In the genomic region with DNA sequence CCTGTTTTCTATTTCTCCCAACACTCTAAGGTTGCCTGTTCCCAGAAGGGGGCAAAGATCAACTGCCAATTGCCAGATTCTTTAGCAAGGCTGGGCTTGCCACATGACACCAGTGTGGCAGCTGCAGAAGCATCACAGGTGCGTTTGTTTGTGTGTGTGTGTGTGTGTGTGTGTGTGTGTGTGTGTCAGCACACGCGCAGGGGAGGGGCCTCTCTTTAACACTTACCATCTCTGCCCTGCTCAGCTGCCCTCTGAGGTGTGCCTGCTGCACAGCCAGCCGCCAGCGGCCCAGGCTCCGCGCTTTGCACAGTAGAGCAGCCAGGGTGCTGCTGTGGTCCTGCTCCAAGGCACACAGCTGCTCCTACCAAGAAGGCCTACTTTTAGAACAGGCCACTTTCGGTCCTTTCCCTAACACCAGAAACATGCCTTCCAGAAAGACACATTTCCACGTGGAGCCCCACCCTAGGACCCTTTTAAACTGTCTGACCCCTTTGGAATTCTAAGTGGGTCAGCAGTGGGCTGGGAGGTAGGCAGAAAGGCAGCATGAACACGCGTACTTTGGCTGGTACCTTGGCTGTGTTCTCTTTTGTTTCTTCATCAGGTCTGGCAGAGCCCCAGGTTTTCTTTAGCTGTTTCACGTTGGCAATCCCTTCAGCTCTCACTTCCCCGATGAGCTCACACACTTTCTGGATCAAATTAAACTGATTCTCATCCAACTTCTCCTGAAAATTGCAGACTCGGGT, we compare ENCODE assay signal across 8 mouse cellular contexts. TPM values are rescaled to one million over a fixed set of nuclear protein-coding genes. Genes with fewer than 3 reads are reported as not detected.
DNase-seq lines count a peak whose midpoint lies in the region; ATAC-seq lines count a peak whose summit lies in the region.

No protein-coding gene starts in this region.

- 52% methylated on average over 14 of the region's 14 CpGs for WGBS in heart, embryonic 11.5 days (ENCODE audit: insufficient replicate concordance)
- 59% methylated on average over 14 of the region's 14 CpGs for WGBS in neural tube, embryonic 15.5 days

- no peak overlapping the region for H3K27ac ChIP-seq in heart, embryonic 11.5 days (ENCODE audit: low read depth, low read length)
- no peak overlapping the region for H3K27ac ChIP-seq in neural tube, embryonic 15.5 days (replicated peaks)

- no peaks in the 10 kb centered on the region for H3K4me1 ChIP-seq in heart, embryonic 11.5 days (ENCODE audit: control insufficient read depth, insufficient read depth, low read length)
- H3K4me1 ChIP-seq in neural tube, embryonic 15.5 days: peaks cover 11% of the 10 kb centered on the region

- no peak overlapping the region for H3K4me3 ChIP-seq in heart, embryonic 11.5 days (ENCODE audit: low read depth, low read length)
- H3K4me3 ChIP-seq in neural tube, embryonic 15.5 days (replicated peaks): no peak overlapping the region

- no peaks in the 10 kb centered on the region; the same call in 1 of the 2 replicates for H3K36me3 ChIP-seq in heart, embryonic 11.5 days (ENCODE audit: control insufficient read depth, insufficient read depth, low read length)
- no peaks in the 10 kb centered on the region for H3K36me3 ChIP-seq in neural tube, embryonic 15.5 days

- DNase-seq in heart, adult 18-20 months: peak; percentile 65 to 69
- DNase-seq in adipocyte (ENCODE audit: low spot score): peak; percentile 88
- peak; percentile 81 for DNase-seq in forelimb bud, embryonic 11.5 days (ENCODE audit: low read depth, low spot score)
- peak; percentile 25 for DNase-seq in induced T-regulatory cell, adult 2 months (ENCODE audit: low read depth)
- peak; percentile 51 to 55 for DNase-seq in left cerebral cortex, postnatal 36 days (ENCODE audit: low spot score in 2 of 2)

- no peak for ATAC-seq in heart, embryonic 11.5 days (replicated peaks; ENCODE audit: insufficient number of reproducible peaks, low FRiP score, low TSS enrichment)
- ATAC-seq in neural tube, embryonic 15.5 days (ENCODE audit: low FRiP score): 0 out of 2 replicates have a peak, but pooled peaks have one; percentile 28
- no peak for ATAC-seq in inflammation-experienced regulatory T-cells, adult 6 months

- H3K4me2 ChIP-seq in heart, embryonic 11.5 days: no peak overlapping the region
- no peak overlapping the region for H3K4me2 ChIP-seq in neural tube, embryonic 15.5 days

- H3K9me3 ChIP-seq in heart, embryonic 11.5 days (replicated peaks; ENCODE audit: control insufficient read depth, low read length): peaks cover 5% of the 10 kb centered on the region; the same call in 1 of the 2 replicates
- H3K9me3 ChIP-seq in neural tube, embryonic 15.5 days (replicated peaks): 0 out of 2 replicates have a peak, but pooled peaks cover 3% of the 10 kb centered on the region

- H3K27me3 ChIP-seq in heart, embryonic 11.5 days (ENCODE audit: control insufficient read depth, insufficient read depth, low read length): no peaks in the 10 kb centered on the region
- H3K27me3 ChIP-seq in neural tube, embryonic 15.5 days (replicated peaks): no peaks in the 10 kb centered on the region

- H3K9ac ChIP-seq in heart, embryonic 11.5 days (ENCODE audit: low read depth, low read length): no peak overlapping the region
- no peak overlapping the region for H3K9ac ChIP-seq in neural tube, embryonic 15.5 days (replicated peaks)

- intact Hi-C loops in left cerebral cortex, postnatal 36 days (cut with DNase I): no loop called here

RNA-seq across cellular contexts. Expression of gene Cd164, which starts 33.8 kb away (rescaled TPM):
- total RNA-seq in heart, adult 18-20 months (2021): 100 to 1,000 TPM; 131 to 151 TPM
- 187 and 204 TPM in 2 replicates for polyA plus RNA-seq in heart, embryonic 11.5 days (2014; fragmentation: Nextera tagmentation; extraction: Ambion mirVana)
- 10 to 100 TPM; 59.0 to 64.6 TPM for total RNA-seq in left cerebral cortex, postnatal 36 days (2021)
- polyA plus RNA-seq in neural tube, embryonic 15.5 days (2015; fragmentation: Nextera tagmentation; extraction: Ambion mirVana): 49.9 and 78.2 TPM in 2 replicates
- 100 to 1,000 TPM; 202 to 255 (median 243) TPM for polyA plus RNA-seq in inflammation-experienced regulatory T-cells, adult 6 months (2017; shearing (Covaris generic))

Comparison
In these comparisons a context has a peak if more than half of its experiments do, and no peak if none do; other contexts are left out.
1. DNase-seq: peak in every context shown above with its lines; median percentile 88 in adipocyte; 81 in forelimb bud, embryonic 11.5 days; 67 in heart, adult 18-20 months; 53 in left cerebral cortex, postnatal 36 days; 25 in induced T-regulatory cell, adult 2 months.